Mouse (Mus musculus) cerebellum, adult 2 months (tissue): ENCODE results near the gene 9430097D07Rik.
A peak's percentile ranks its signal among the peaks of the same experiment; 100 is the strongest.

ENCODE experiments used
- CTCF ChIP-seq: fragments of 200-500 bp; IDR thresholded peaks from 2 replicates; pipeline ENCODE4 v1.5.1; 2011; ENCODE audit warnings: low read depth, mild to moderate bottlenecking, control low read depth, low read length, moderate library complexity, borderline replicate concordance; ENCODE audit not compliant: insufficient read depth
- POLR2A ChIP-seq: fragments of 200-500 bp; IDR thresholded peaks from 2 replicates; pipeline ENCODE4 v1.6.1; 2011; ENCODE audit warnings: low read length, control low read depth, borderline replicate concordance; ENCODE audit not compliant: insufficient read depth

DNA sequence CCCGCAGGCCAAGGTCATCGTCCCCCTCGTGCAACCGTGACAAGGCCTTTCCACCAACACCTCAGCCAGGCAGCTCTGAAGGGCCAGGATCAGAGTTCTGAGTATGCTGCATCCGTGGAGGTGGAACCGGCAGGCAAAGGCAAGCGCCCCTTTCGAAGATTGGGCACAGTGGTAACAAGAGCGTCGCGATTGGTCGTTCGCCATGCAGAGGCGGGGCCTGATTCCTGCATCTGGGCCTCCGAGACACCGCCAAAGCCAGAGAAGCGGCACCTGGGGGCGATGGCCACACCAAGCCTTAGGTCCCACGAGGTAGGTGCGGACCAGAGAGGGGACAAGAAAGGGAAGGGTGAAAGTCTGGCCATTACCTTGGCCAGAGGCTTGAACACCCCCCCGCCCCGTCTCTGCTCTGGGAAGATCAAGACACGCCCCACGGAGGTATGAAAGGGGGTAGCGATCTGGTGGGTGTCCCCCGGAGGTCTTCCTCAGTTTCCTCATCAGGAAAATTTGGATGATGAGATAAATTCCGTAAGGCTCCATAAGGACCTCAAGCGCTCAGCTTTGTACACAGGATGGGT is at the start of gene 9430097D07Rik:
- TF ChIP-seq CTCF (no peak), POLR2A (peak; percentile 42; the same call in 1 of the 2 replicates)
